Mouse (Mus musculus): ENCODE data around the gene Ppp6c. TPM values are rescaled to one million over a fixed set of nuclear protein-coding genes. Genes with fewer than 3 reads are reported as not detected.
"Not testable (repeated sequence)": the region's sequence is repeated elsewhere in the genome, so short reads cannot be mapped to it uniquely, and the experiment has no call there.

Gene Ppp6c
- polyA plus RNA-seq (2016; fragmentation: Nextera tagmentation; extraction: Ambion mirVana) = 72.0 and 81.1 TPM in 2 replicates

- WGBS = under 1% methylated on average over 56 of the region's 56 CpGs
Observed at GRCm38 (mm10) chr2:39226019-39226640, at the start of gene Ppp6c. Gene Ppp6c, minus strand, starts transcription at chr2:39226451.

GRCm38 (mm10) chr2:39268357-39268756 is 42.1 kb upstream of the Ppp6c start:
- Histone ChIP-seq H3K9me3 (no peaks in the 10 kb centered on the region), H3K9ac (no peak overlapping the region), H3K27me3 (replicated peaks) (no peaks in the 10 kb centered on the region), H3K4me2 (replicated peaks) (no peak overlapping the region), H3K4me1 (no peaks in the 10 kb centered on the region), H3K27ac (no peak overlapping the region), H3K4me3 (no peak overlapping the region), H3K36me3 (no peaks in the 10 kb centered on the region)
- ATAC-seq (ENCODE audit: low FRiP score, low read depth) = no peak
- WGBS = 63% methylated on average over 3 of the region's 3 CpGs

More at GRCm38 (mm10) chr2:39226019-39226640, at the start of gene Ppp6c:
- peak within 1 kb of the TSS; percentile 88 for H3K27ac ChIP-seq
- H3K27me3 ChIP-seq (replicated peaks) = no peaks in the 10 kb centered on the region
- peak within 1 kb of the TSS; percentile 71 for H3K4me2 ChIP-seq (replicated peaks)
- peaks cover 14% of the 10 kb centered on the region for H3K4me1 ChIP-seq
- peak within 1 kb of the TSS; percentile 74 for H3K4me3 ChIP-seq
- H3K9ac ChIP-seq = peak within 1 kb of the TSS; percentile 91
- peak; percentile 98 for ATAC-seq (ENCODE audit: low FRiP score, low read depth)
- no peaks in the 10 kb centered on the region for H3K36me3 ChIP-seq
- H3K9me3 ChIP-seq = no peaks in the 10 kb centered on the region

- H3K9me3 ChIP-seq; H3K4me3 ChIP-seq; H3K36me3 ChIP-seq; H3K9ac ChIP-seq; H3K27ac ChIP-seq; H3K27me3 ChIP-seq (replicated peaks); ATAC-seq (ENCODE audit: low FRiP score, low read depth); H3K4me1 ChIP-seq; H3K4me2 ChIP-seq (replicated peaks): not testable (repeated sequence)
- WGBS = 94% methylated on average over 11 of the region's 11 CpGs
Observed at GRCm38 (mm10) chr2:39252275-39252674, 26.0 kb upstream of the Ppp6c start.

GRCm38 (mm10) chr2:39246862-39247261 is 20.6 kb upstream of the Ppp6c start:
- H3K4me1 ChIP-seq; ATAC-seq (ENCODE audit: low FRiP score, low read depth); H3K4me2 ChIP-seq (replicated peaks); H3K9ac ChIP-seq; H3K27me3 ChIP-seq (replicated peaks); H3K4me3 ChIP-seq; H3K9me3 ChIP-seq; H3K36me3 ChIP-seq; H3K27ac ChIP-seq: not testable (repeated sequence)
- 91% methylated on average over 10 of the region's 11 CpGs for WGBS

- ATAC-seq (ENCODE audit: low FRiP score, low read depth) = no peak
- peak overlapping the region; percentile 74 for H3K4me3 ChIP-seq
- no peak overlapping the region for H3K9ac ChIP-seq
- 41% methylated on average over 3 of the region's 3 CpGs for WGBS
- no peaks in the 10 kb centered on the region for H3K9me3 ChIP-seq
- no peaks in the 10 kb centered on the region for H3K36me3 ChIP-seq
- peak overlapping the region; percentile 71 for H3K4me2 ChIP-seq (replicated peaks)
- H3K4me1 ChIP-seq = peaks cover 14% of the 10 kb centered on the region
- 0 out of 2 replicates have a peak overlapping the region, but pooled peaks have one; percentile 88 for H3K27ac ChIP-seq
- no peaks in the 10 kb centered on the region for H3K27me3 ChIP-seq (replicated peaks)
Observed at GRCm38 (mm10) chr2:39226731-39227130, 480 bp upstream of the Ppp6c start.

GRCm38 (mm10) chr2:39225331-39226018 is 776 bp downstream of the Ppp6c start:
- ATAC-seq (ENCODE audit: low FRiP score, low read depth) = peak; percentile 54
- H3K36me3 ChIP-seq; H3K27me3 ChIP-seq (replicated peaks); H3K9me3 ChIP-seq: not testable (repeated sequence)
- Histone ChIP-seq H3K27ac (peak overlapping the region; percentile 88), H3K4me3 (peak overlapping the region; percentile 74), H3K4me1 (peaks cover 14% of the 10 kb centered on the region), H3K4me2 (replicated peaks) (peak overlapping the region; percentile 71), H3K9ac (peak overlapping the region; percentile 91)
- 5% methylated on average over 36 of the region's 36 CpGs for WGBS

- Histone ChIP-seq H3K27ac (no peak overlapping the region), H3K4me3 (no peak overlapping the region), H3K27me3 (replicated peaks) (no peaks in the 10 kb centered on the region), H3K9ac (0 out of 2 replicates have a peak overlapping the region, but pooled peaks have one; percentile 13), H3K4me1 (peaks cover 14% of the 10 kb centered on the region), H3K36me3 (no peaks in the 10 kb centered on the region), H3K4me2 (replicated peaks) (peak overlapping the region; percentile 71), H3K9me3 (no peaks in the 10 kb centered on the region)
- ATAC-seq (ENCODE audit: low FRiP score, low read depth) = no peak
Observed at GRCm38 (mm10) chr2:39224621-39225020, 1.6 kb downstream of the Ppp6c start.

GRCm38 (mm10) chr2:39220010-39220409 is 6.2 kb downstream of the Ppp6c start:
- H3K36me3 ChIP-seq = no peaks in the 10 kb centered on the region
- WGBS = 94% methylated on average over 6 of the region's 6 CpGs
- no peak for ATAC-seq (ENCODE audit: low FRiP score, low read depth)

GRCm38 (mm10) chr2:39219034-39219433 is 7.2 kb downstream of the Ppp6c start:
- Histone ChIP-seq H3K9me3 (no peaks in the 10 kb centered on the region), H3K4me3 (no peak overlapping the region), H3K4me2 (replicated peaks) (no peak overlapping the region), H3K27ac (no peak overlapping the region), H3K9ac (no peak overlapping the region), H3K36me3 (no peaks in the 10 kb centered on the region), H3K27me3 (replicated peaks) (no peaks in the 10 kb centered on the region), H3K4me1 (peaks cover 5% of the 10 kb centered on the region; the same call in 1 of the 2 replicates)
- no peak for ATAC-seq (ENCODE audit: low FRiP score, low read depth)
- WGBS = 97% methylated on average over 3 of the region's 3 CpGs

More at GRCm38 (mm10) chr2:39220010-39220409, 6.2 kb downstream of the Ppp6c start:
- Histone ChIP-seq H3K27ac (no peak overlapping the region), H3K9ac (no peak overlapping the region), H3K4me1 (peaks cover 14% of the 10 kb centered on the region), H3K9me3 (no peaks in the 10 kb centered on the region), H3K27me3 (replicated peaks) (no peaks in the 10 kb centered on the region), H3K4me2 (replicated peaks) (no peak overlapping the region), H3K4me3 (no peak overlapping the region)

- H3K4me3 ChIP-seq = no peak overlapping the region
- H3K9ac ChIP-seq = no peak overlapping the region
- WGBS = 96% methylated on average over 4 of the region's 4 CpGs
- no peak overlapping the region for H3K27ac ChIP-seq
- no peak for ATAC-seq (ENCODE audit: low FRiP score, low read depth)
- no peak overlapping the region for H3K4me2 ChIP-seq (replicated peaks)
- no peaks in the 10 kb centered on the region for H3K27me3 ChIP-seq (replicated peaks)
- H3K9me3 ChIP-seq = no peaks in the 10 kb centered on the region
- no peaks in the 10 kb centered on the region for H3K36me3 ChIP-seq
- no peaks in the 10 kb centered on the region for H3K4me1 ChIP-seq
Observed at GRCm38 (mm10) chr2:39217150-39217549, 9.1 kb downstream of the Ppp6c start.

- Histone ChIP-seq H3K4me2 (replicated peaks) (no peak overlapping the region), H3K9ac (no peak overlapping the region), H3K27me3 (replicated peaks) (no peaks in the 10 kb centered on the region), H3K9me3 (no peaks in the 10 kb centered on the region), H3K27ac (no peak overlapping the region), H3K36me3 (peaks cover 4% of the 10 kb centered on the region; the same call in 1 of the 2 replicates), H3K4me1 (no peaks in the 10 kb centered on the region), H3K4me3 (no peak overlapping the region)
- 95% methylated on average over 4 of the region's 4 CpGs for WGBS
- no peak for ATAC-seq (ENCODE audit: low FRiP score, low read depth)
Observed at GRCm38 (mm10) chr2:39210738-39211137, 15.5 kb downstream of the Ppp6c start.

GRCm38 (mm10) chr2:39203359-39203758 is 22.9 kb downstream of the Ppp6c start:
- H3K4me1 ChIP-seq = no peaks in the 10 kb centered on the region
- 91% methylated on average over 2 of the region's 2 CpGs for WGBS
- H3K9me3 ChIP-seq = no peaks in the 10 kb centered on the region
- ATAC-seq (ENCODE audit: low FRiP score, low read depth) = no peak
- no peak overlapping the region for H3K9ac ChIP-seq
- H3K27ac ChIP-seq = no peak overlapping the region
- H3K36me3 ChIP-seq = peaks cover 17% of the 10 kb centered on the region; the same call in 1 of the 2 replicates
- H3K4me3 ChIP-seq = no peak overlapping the region
- H3K4me2 ChIP-seq (replicated peaks) = no peak overlapping the region
- no peaks in the 10 kb centered on the region for H3K27me3 ChIP-seq (replicated peaks)

Data from neural tube, embryonic 12.5 days (tissue).